Mouse (Mus musculus): ENCODE data around the gene Tmem87b.

The Tmem87b gene

DNA sequence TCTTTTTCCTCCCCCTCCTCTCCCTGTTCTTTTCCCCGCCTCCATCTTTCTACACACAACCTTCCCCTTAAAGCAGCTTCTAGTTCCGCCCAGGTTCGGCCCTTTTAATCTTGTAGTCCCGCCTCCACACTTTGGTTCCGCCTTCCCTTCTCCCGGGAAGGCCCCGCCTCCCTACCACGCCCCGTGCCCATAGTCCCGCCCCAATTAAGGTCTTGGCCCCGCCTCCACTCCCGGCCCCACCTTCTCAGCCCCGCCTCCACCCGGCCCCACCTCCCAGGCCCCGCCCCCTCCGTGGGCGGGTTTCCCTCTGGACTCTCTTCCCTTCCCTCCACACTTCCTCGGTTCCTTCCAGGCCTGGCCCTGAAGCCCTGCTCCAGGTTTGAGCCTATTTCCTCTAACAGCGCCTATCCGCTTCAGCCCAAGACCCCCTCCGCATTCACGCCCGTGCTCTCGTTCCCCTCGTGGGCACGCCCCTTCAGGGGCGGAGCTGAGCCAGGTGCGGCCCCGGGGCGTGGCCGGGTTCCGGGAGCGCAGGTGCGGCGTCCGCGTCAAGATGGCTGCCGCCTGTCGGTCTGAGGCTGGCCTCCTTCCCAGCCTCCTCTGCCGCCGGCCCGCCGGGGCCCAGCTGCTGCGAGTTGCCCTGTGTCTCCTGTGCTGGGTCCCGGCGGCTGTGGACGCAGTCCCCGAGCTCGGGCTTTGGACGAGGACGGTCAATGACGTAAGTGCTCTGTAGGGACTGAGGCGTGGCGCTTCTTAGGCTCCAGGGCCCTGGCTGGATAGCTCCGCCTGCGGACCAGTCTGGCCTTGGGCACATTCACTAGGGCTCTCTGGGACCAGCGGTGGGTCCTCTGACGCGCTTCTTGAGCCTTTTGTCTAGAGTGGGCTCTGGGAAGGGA is at the start of gene Tmem87b:
Tmem87b (plus strand) TSS at position 333 of the 896 bp plus-strand sequence.
- in situ Hi-C loops (cut with MboI; ENCODE audit: unreplicated experiment in 2 of 2), result loop anchor here (5.0 to 25.0 kb wide), 2 partner anchors 121 to 931 kb away; partner anchors contain the start of gene Mertk (in 2 of the 2)

DNA sequence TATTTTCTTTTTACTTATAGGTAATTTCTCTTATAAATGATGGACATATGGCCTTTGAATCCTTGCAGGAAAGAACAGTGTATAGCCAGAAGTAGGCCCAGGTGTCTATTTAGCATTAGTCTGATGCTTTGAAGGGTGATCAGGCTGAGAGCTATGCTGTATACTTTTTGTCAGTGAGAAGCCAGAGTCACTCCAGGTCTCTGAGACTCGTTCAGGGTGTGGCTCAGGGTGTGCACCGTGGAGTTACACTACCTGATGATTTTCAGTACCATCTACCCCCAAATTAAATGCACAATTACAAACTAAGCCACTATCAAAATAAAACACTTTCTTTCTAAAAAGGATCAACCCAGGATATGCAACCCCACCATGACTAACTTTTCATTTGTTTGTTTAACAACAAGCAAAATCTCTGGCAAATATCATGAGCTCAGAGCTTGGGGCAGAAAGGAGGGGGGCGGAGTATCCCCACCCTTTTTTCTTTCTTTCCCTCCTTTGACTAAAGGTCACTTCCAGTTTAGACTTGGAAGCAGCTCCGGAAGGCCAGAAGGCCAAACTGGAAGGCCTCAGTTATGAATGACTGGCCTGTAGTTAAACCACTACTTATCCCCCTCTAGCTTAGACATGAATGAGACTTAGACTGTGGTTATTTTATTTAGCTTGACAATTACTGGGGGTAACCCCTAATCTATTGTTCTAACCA is 49.2 kb upstream of the Tmem87b start:
- in situ Hi-C loops (cut with MboI; ENCODE audit: unreplicated experiment in 2 of 2), result no loop called here

DNA sequence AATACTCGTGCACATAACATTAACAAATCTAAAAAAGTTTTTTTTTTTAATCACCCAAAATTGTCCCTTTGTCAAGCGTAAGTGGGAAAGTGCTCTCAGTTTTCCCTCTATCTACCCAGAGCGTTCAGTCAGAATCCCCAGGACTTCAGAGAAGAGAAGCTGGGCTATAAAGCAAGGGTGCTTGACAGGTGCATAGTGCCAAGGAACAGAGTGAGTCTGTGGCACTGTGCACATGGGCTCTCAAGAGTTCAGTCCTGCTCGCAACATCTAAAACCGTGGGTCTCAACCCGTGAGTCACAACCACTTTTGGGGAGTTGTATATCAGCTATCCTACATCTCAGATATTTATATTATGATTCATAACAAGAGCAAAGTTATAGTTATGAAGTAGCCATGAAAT is 47.4 kb upstream of the Tmem87b start:
- in situ Hi-C loops (cut with MboI; ENCODE audit: unreplicated experiment in 2 of 2), result no loop called here

DNA sequence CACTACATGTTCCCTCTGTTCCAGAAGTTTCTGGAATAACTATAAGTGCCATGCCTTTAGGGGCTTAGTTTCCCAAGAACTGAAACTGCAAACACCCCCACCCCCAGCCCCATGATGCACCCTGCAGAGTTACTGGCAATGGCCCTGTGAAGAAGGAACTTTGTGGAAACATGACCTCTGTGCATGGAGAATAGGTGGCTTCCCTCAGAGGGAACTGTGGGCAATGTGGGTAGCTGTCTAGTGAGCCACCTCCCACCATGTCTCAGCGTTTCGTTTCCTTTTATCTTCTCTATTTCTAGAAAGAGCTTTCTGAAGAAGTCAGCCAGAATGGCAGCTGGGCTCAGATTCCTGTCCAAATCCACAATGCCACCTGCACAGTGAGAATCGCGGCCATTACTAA is 46.9 kb upstream of the Tmem87b start:
- in situ Hi-C loops (cut with MboI; ENCODE audit: unreplicated experiment in 2 of 2), result no loop called here

DNA sequence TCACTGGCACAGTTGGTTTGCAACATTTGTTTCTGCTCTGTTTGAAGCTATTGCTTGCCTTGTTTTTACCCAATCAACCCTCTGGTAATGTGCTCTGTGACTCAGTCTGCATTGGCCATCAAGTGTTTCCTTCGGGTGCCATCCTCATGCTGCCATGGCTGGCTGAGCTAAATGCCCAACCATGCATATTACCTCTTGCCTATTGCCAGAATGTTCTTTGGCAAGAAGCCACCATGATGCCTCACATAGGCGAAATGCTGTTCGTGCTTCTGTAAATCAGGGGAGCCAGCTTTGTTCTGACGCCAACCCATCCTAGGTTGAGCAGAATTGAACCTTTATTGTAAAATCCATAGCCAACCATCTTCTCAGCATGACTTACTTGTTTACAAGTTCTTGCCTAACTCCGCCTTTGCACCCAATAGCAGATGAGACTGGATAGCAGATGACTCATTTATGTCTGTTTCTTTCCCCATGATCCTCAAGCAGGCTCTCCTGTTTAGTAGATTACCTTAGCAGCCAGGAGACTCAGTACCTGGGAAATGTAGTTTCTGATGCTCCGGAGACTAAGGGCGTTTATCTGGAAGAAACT is 46.1 kb upstream of the Tmem87b start:
- in situ Hi-C loops (cut with MboI; ENCODE audit: unreplicated experiment in 2 of 2), result no loop called here

DNA sequence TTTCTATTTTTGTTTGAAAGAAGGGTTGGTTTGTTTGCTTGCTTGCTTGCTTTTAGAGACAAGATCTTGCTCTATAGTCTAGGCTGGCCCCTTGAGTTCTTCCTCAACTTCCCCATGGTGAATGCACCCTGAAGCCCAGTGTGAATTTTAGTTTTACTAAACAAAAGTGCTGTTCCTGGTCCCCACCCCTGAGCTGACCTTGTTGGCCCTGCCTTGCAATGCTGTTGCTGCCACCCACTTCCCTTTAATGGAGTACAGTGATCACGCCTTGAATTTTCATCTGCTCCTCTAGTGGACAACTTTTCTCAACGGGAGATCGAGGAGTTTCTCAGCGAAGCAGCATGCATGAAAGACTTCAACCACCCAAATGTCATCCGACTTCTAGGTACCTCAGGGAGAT is 35.7 kb upstream of the Tmem87b start:
- in situ Hi-C loops (cut with MboI; ENCODE audit: unreplicated experiment in 2 of 2), result no loop called here

GRCm38 (mm10) chr2:128783660-128784345 is 34.1 kb upstream of the Tmem87b start:
- in situ Hi-C loops (cut with MboI; ENCODE audit: unreplicated experiment in 2 of 2), result no loop called here

- in situ Hi-C loops (cut with MboI; ENCODE audit: unreplicated experiment in 2 of 2), result no loop called here
These were observed 33.1 kb upstream of the Tmem87b start for GRCm38 (mm10) chr2:128784814-128785213.

GRCm38 (mm10) chr2:128786341-128786740 is 31.6 kb upstream of the Tmem87b start:
- in situ Hi-C loops (cut with MboI; ENCODE audit: unreplicated experiment in 2 of 2), result no loop called here

GRCm38 (mm10) chr2:128786795-128787194 is 31.1 kb upstream of the Tmem87b start:
- in situ Hi-C loops (cut with MboI; ENCODE audit: unreplicated experiment in 2 of 2), result no loop called here

GRCm38 (mm10) chr2:128787805-128788204 is 30.1 kb upstream of the Tmem87b start:
- in situ Hi-C loops (cut with MboI; ENCODE audit: unreplicated experiment in 2 of 2), result no loop called here

DNA sequence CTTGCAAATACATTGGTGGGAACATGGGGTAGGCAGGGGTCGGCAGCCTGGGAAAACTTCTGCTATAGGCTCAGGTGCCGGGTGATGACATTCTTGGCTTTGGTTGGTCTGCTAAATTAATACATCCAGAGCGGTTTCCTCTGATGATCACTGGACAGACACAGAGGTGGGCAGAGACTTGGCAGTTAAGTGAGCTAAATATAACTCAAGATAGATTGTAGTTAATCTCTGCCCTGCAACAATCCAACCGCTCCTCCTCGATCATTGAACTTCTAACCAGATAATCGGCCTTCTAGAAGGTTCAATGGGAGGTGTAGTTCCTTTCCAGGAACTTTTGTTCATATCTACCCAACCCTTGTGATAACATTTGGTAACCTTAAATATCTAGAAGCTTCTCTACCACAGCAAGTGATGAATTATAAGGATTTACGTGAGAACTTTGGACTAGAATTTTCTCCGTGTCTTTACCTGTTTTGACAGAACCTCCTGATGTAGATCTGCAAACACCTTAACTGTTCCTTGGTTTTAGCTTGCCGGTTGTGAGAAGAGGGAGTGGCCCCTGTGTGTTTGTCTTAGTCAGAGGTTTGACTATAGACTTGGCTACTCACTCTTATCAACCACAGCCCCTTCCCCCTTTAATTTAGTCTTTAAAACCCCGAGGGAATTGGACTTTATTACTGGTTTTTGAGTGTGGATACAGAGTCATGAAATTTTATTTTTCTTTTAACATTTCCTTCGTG is 26.9 kb upstream of the Tmem87b start:
- in situ Hi-C loops (cut with MboI; ENCODE audit: unreplicated experiment in 2 of 2), result no loop called here

DNA sequence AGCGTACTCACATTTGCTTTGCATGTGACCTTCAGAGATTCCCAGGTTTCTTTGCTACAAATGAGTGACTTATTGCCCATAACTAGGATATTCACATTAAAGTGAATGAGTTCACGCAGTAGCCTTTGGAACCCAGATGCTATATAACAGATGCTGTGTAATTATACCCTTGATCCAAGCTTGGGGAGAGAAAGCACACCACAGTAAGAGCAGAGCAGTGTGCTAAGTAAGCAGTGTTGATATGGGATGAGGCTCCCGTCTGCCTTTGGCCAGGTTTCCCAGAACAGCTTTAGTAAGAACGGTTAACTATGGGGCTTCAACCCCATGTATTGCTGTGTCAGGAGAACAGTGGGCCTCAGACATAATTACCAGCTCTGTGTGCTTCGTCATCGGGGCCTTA is 24.0 kb upstream of the Tmem87b start:
- in situ Hi-C loops (cut with MboI; ENCODE audit: unreplicated experiment in 2 of 2), result no loop called here

DNA sequence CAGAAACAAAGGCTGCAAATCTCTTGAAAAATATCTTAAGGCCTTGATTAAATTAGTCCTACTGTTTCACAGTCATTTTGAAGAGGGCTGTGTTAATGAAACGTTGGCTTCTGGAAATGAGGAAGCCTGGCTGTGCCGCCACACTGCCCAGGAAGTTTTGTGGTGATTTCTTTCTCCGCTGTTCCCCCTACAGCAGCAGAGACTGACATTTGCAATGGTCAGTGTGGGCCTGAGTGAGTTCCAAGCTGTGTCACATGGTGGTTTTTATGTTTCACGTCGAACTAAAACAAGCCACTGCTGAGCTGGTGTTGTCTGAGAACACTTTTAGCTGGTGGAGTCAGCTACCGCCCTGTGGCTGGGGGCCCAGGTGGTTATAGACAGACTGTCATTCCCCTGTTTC is 21.5 kb upstream of the Tmem87b start:
- in situ Hi-C loops (cut with MboI; ENCODE audit: unreplicated experiment in 2 of 2), result no loop called here

GRCm38 (mm10) chr2:128803441-128803840 is 14.5 kb upstream of the Tmem87b start:
- in situ Hi-C loops (cut with MboI; ENCODE audit: unreplicated experiment in 2 of 2), result loop anchor here in 1 of 2 experiments (25.0 kb wide), 1 partner anchor 916 kb away; no protein-coding TSS in a partner anchor

- in situ Hi-C loops (cut with MboI; ENCODE audit: unreplicated experiment in 2 of 2), result loop anchor here in 1 of 2 experiments (25.0 kb wide), 1 partner anchor 918 kb away; no protein-coding TSS in a partner anchor
These were observed 12.6 kb upstream of the Tmem87b start for GRCm38 (mm10) chr2:128805341-128805740.

DNA sequence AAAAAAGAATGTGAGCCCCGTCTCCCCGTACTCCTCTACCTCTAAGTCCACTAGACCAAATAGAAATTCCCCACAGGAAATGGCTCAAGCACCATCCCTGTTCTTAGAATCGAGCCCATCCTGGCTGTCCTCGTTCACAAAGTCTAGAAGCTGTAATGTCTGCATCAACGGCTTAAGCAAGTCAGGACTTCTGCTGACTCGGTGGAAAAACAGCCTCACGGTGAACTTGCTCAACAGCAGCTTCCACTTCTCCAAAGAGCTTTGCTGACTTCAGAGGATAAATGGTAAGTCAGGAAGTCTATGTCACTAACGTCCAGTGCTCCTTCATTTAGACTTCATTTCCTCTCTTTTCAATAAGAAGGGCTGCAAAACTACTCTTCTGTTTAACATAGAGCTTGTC is 11.4 kb upstream of the Tmem87b start:
- in situ Hi-C loops (cut with MboI; ENCODE audit: unreplicated experiment in 2 of 2), result loop anchor here in 1 of 2 experiments (25.0 kb wide), 1 partner anchor 919 kb away; no protein-coding TSS in a partner anchor

- in situ Hi-C loops (cut with MboI; ENCODE audit: unreplicated experiment in 2 of 2), result loop anchor here in 1 of 2 experiments (25.0 kb wide), 1 partner anchor 925 kb away; no protein-coding TSS in a partner anchor
These were observed 5.2 kb upstream of the Tmem87b start for GRCm38 (mm10) chr2:128812761-128813160.

GRCm38 (mm10) chr2:128816311-128816710 is 1.6 kb upstream of the Tmem87b start:
- in situ Hi-C loops (cut with MboI; ENCODE audit: unreplicated experiment in 2 of 2), result loop anchor here (5.0 to 25.0 kb wide), 2 partner anchors 119 to 929 kb away; partner anchors contain the start of gene Mertk (in 2 of the 2)

All from v-Abl transformed pro-B cells (cell line).